Mouse (Mus musculus) megakaryocyte, embryonic 14.5 days (primary cell): ENCODE results near the gene Trib3.

Experiments used
- FLI1 ChIP-seq: IDR thresholded peaks from 2 replicates; pipeline ENCODE4 v1.6.1; 2012; ENCODE audit warnings: low read length, inconsistent platforms, mixed read lengths
- GATA1 ChIP-seq: IDR thresholded peaks from 3 replicates; pipeline ENCODE4 v1.6.1; 2012; ENCODE audit warnings: mixed read lengths, low read length, inconsistent platforms, borderline replicate concordance

- TF ChIP-seq FLI1: no peak
- no peak for TF ChIP-seq GATA1
Observed at GRCm38 (mm10) chr2:152349842-152350540, 6.2 kb upstream of the Trib3 start.
